Mouse (Mus musculus): Measurements from ENCODE around the gene Pabpn1l.

- TF ChIP-seq CTCF (conservative IDR thresholded peaks at IDR 0.05; ENCODE audit: low read length) (no peak), POU5F1 (IDR thresholded peaks at IDR 0.05; ENCODE audit: borderline replicate concordance, low read length) (no peak)
Measured at GRCm38 (mm10) chr8:122604640-122605039, 17.9 kb downstream of the Pabpn1l start.

Data from E14TG2a.4 (cell line).